Mouse (Mus musculus) hindbrain, embryonic 12.5 days (tissue): ENCODE measurements around the gene Ebi3. TPM values are rescaled to one million over a fixed set of nuclear protein-coding genes. Genes with fewer than 3 reads are reported as not detected.
A peak's percentile ranks its signal among the peaks of the same experiment; 100 is the strongest.
"Not testable (repeated sequence)": the region's sequence is repeated elsewhere in the genome, so short reads cannot be mapped to it uniquely, and the experiment has no call there.

ENCODE experiments used
- ATAC-seq: fragments of 200-750 bp; cut with Nextera tagmentation; 2 replicates; pipeline ENCODE4 v1.8.0; 2017; ENCODE audit warnings: moderate TSS enrichment; ENCODE audit not compliant: low FRiP score
- H3K27ac ChIP-seq: fragments of 300-500 bp; sonication (generic); 2 replicates; pipeline ENCODE4 v1.5.1; 2016; ENCODE audit warnings: mild to moderate bottlenecking
- H3K27me3 ChIP-seq: fragments of 300-500 bp; sonication (generic); 2 replicates; pipeline ENCODE4 v1.6.1; 2016; ENCODE audit warnings: mild to moderate bottlenecking
- H3K36me3 ChIP-seq: fragments of 300-500 bp; sonication (generic); 2 replicates; pipeline ENCODE4 v1.6.1; 2016; ENCODE audit warnings: mild to moderate bottlenecking
- H3K4me1 ChIP-seq: fragments of 300-500 bp; sonication (generic); 2 replicates; pipeline ENCODE4 v1.6.1; 2016
- H3K4me2 ChIP-seq: fragments of 300-500 bp; sonication (generic); replicated peaks from 2 replicates; pipeline ENCODE4 v1.6.1; 2016; ENCODE audit warnings: mild to moderate bottlenecking
- H3K4me3 ChIP-seq: fragments of 300-500 bp; sonication (generic); 2 replicates; pipeline ENCODE4 v1.5.1; 2016; ENCODE audit warnings: mild to moderate bottlenecking
- H3K9ac ChIP-seq: fragments of 300-500 bp; sonication (generic); 2 replicates; pipeline ENCODE4 v1.6.1; 2016; ENCODE audit warnings: mild to moderate bottlenecking, moderate library complexity
- H3K9me3 ChIP-seq: fragments of 300-500 bp; sonication (generic); replicated peaks from 2 replicates; pipeline ENCODE4 v1.6.1; 2016; ENCODE audit warnings: mild to moderate bottlenecking
- WGBS: fragments of 180-500 bp; shearing (Covaris S2); methylation state at CpG from one replicate; pipeline ENCODE4 v1.1.7; 2016; 5-methylcytosine and 5-hydroxymethylcytosine counted together
- polyA plus RNA-seq: library from polyadenylated mRNA; unstranded; fragments of >200 nt; fragmentation: Nextera tagmentation; extraction: Ambion mirVana; gene quantifications from 2 replicates; pipeline ENCODE4 v1.2.1, GENCODE M21; 2016

Gene Ebi3
- polyA plus RNA-seq = 2.6 and 4.4 TPM in 2 replicates

GRCm38 (mm10) chr17:55952447-55953027 is at the start of gene Ebi3:
TSS of gene Ebi3 (plus strand) at chr17:55952640.
- H3K27ac ChIP-seq = no peak within 1 kb of the TSS
- no peaks in the 10 kb centered on the region for H3K36me3 ChIP-seq
- H3K9me3 ChIP-seq = no peaks in the 10 kb centered on the region
- H3K4me2 ChIP-seq = no peak within 1 kb of the TSS
- H3K4me3 ChIP-seq = no peak within 1 kb of the TSS
- peaks cover 14% of the 10 kb centered on the region for H3K4me1 ChIP-seq
- no peak for ATAC-seq
- WGBS = 70% methylated on average over 6 of the region's 6 CpGs
- peaks cover 14% of the 10 kb centered on the region for H3K27me3 ChIP-seq
- no peak within 1 kb of the TSS for H3K9ac ChIP-seq

DNA sequence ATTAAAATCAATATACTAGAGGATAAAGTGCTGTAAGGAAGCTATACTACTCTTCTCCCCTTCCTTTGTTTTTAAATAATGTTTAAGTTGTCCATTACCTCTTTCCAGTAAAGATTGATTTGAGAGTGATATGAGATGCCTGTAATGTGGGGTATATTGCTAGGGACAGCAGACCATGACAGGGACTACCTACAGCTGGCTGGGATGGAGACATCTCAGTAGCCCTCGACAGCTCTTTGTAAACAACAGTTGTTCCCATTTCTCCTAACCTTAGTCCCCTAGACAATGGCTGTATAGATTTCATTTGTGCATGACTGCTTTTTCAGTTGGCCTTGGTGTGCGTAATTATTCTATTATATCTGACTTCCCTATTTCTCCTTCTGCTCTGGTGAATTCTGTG is 49.4 kb upstream of the Ebi3 start:
- Histone ChIP-seq H3K27ac (no peak overlapping the region), H3K4me2 (no peak overlapping the region), H3K9ac (no peak overlapping the region), H3K27me3 (no peaks in the 10 kb centered on the region), H3K9me3 (peaks cover 5% of the 10 kb centered on the region; the same call in 1 of the 2 replicates), H3K36me3 (peaks cover 5% of the 10 kb centered on the region), H3K4me1 (no peaks in the 10 kb centered on the region), H3K4me3 (no peak overlapping the region)
- no peak for ATAC-seq
- 48% methylated on average over 2 of the region's 2 CpGs for WGBS

GRCm38 (mm10) chr17:55903687-55904086 is 48.8 kb upstream of the Ebi3 start:
- Histone ChIP-seq H3K36me3 (no peaks in the 10 kb centered on the region), H3K9ac (no peak overlapping the region), H3K4me2 (no peak overlapping the region), H3K27ac (no peak overlapping the region), H3K4me1 (no peaks in the 10 kb centered on the region), H3K4me3 (no peak overlapping the region), H3K27me3 (no peaks in the 10 kb centered on the region), H3K9me3 (no peaks in the 10 kb centered on the region; the same call in 1 of the 2 replicates)
- 93% methylated on average over 1 of the region's 1 CpGs for WGBS
- no peak for ATAC-seq

- ATAC-seq = no peak
- Histone ChIP-seq H3K27ac (no peak overlapping the region), H3K9ac (no peak overlapping the region), H3K4me2 (no peak overlapping the region), H3K36me3 (no peaks in the 10 kb centered on the region), H3K27me3 (no peaks in the 10 kb centered on the region), H3K9me3 (no peaks in the 10 kb centered on the region; the same call in 1 of the 2 replicates), H3K4me3 (no peak overlapping the region), H3K4me1 (no peaks in the 10 kb centered on the region)
- 74% methylated on average over 6 of the region's 6 CpGs for WGBS
Observed at GRCm38 (mm10) chr17:55904131-55904530, 48.3 kb upstream of the Ebi3 start.

DNA sequence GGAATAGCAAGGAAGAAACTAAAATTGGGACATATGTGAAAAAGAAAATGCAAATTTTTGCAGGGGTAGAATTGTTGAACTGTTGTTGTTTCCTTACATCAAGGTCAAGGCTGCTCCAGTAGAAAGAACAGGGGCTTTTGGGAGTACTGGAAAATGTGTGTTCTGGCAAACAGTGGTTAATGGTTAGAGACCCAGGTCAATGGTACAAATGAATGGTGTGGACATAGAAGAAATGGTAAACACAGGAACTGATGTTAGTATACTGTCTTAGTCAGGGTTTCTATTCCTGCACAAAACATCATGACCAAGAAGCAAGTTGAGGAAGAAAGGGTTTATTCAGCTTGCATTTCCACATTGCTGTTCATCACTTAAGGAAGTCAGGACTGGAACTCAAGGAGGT is 45.8 kb upstream of the Ebi3 start:
- H3K36me3 ChIP-seq = no peaks in the 10 kb centered on the region
- H3K27me3 ChIP-seq = no peaks in the 10 kb centered on the region
- ATAC-seq = no peak
- H3K9me3 ChIP-seq = no peaks in the 10 kb centered on the region
- H3K4me2 ChIP-seq = no peak overlapping the region
- H3K4me3 ChIP-seq = no peak overlapping the region
- H3K27ac ChIP-seq = no peak overlapping the region
- no peak overlapping the region for H3K9ac ChIP-seq
- no peaks in the 10 kb centered on the region for H3K4me1 ChIP-seq

DNA sequence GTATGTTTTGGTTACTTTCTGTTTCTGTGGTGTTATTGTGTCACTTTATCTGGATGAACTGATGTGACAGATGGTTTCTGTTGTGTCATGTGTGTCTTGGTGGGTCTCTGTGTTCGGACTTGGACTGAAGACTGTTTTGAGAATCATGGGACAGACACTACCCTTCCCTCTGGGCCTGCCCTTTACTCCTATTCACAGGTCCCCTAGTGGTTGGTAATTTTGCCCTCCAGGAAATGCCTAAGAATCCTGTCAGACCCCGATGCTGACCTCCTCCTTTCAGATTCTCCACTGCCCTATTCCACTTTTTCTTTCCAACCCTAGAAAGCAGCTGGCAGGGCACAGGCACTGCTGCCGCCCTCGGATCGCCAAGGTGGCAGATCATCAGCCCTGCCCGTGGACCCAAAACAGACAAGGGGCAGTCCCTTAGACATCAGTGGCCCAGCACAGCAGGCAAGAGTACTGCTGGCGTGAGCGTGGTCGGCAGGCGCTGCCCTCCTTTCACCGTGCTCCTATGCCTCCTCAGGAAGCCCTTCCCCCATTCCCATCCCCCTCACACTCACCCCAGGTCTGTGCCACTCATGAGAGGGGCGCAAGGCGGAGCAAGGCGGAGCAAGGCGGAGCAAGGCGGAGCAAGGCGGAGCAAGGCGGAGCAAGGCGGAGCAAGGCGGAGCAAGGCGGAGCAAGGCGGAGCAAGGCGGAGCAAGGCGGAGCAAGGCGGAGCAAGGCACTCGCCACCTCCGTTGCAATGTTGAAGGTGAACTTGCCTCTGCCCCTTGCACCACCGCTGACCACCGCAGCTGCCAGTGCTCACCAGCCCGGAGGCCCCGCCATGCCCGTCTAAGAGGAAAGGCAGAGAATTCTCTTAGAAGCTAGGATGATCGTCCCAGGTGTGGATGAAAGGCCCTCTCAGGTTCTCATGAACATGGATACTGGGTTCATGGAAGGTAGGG is 20.6 kb upstream of the Ebi3 start:
- Histone ChIP-seq H3K36me3 (no peaks in the 10 kb centered on the region), H3K4me1 (0 out of 2 replicates have a peak, but pooled peaks cover 2% of the 10 kb centered on the region), H3K27me3 (no peaks in the 10 kb centered on the region), H3K4me2 (peak overlapping the region; percentile 67), H3K9me3 (peaks cover 5% of the 10 kb centered on the region; the same call in 1 of the 2 replicates), H3K9ac (peak overlapping the region; percentile 72), H3K4me3 (peak overlapping the region; percentile 56), H3K27ac (peak overlapping the region; percentile 82)
- ATAC-seq = peak; percentile 96
- WGBS = 1% methylated on average over 31 of the region's 33 CpGs

DNA sequence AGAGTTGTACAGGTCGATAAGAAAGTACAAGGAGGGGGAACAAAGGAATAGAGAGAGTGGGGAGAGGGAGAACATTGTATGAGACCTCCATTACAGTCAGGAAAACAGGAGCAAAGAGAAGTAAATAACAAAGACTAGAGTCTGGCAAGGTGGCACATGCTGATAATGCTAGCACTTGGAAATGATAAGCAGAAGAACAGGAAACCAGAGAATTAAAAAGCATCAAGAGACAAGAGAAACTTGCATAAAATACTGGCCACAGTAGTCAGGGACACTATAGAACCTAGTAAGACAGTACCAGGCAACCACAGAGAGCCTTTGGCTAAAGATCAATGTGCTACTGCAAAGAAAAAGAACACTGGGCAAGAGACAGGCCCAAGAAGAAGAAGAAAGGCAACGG is 19.8 kb upstream of the Ebi3 start:
- peak overlapping the region; percentile 67 for H3K4me2 ChIP-seq
- no peaks in the 10 kb centered on the region for H3K36me3 ChIP-seq
- H3K9me3 ChIP-seq = peaks cover 5% of the 10 kb centered on the region; the same call in 1 of the 2 replicates
- H3K9ac ChIP-seq = no peak overlapping the region
- no peaks in the 10 kb centered on the region for H3K27me3 ChIP-seq
- no peak overlapping the region for H3K27ac ChIP-seq
- peak overlapping the region; percentile 56 for H3K4me3 ChIP-seq
- WGBS = 68% methylated on average over 2 of the region's 2 CpGs
- no peak for ATAC-seq
- H3K4me1 ChIP-seq = 0 out of 2 replicates have a peak, but pooled peaks cover 2% of the 10 kb centered on the region

GRCm38 (mm10) chr17:55933191-55933590 is 19.2 kb upstream of the Ebi3 start:
- no peak overlapping the region for H3K27ac ChIP-seq
- H3K4me1 ChIP-seq = 0 out of 2 replicates have a peak, but pooled peaks cover 2% of the 10 kb centered on the region
- H3K36me3 ChIP-seq = no peaks in the 10 kb centered on the region
- no peak overlapping the region for H3K4me3 ChIP-seq
- no peak overlapping the region for H3K4me2 ChIP-seq
- WGBS = 96% methylated on average over 15 of the region's 15 CpGs
- H3K9me3 ChIP-seq = peaks cover 8% of the 10 kb centered on the region; the same call in 1 of the 2 replicates
- no peak overlapping the region for H3K9ac ChIP-seq
- ATAC-seq = no peak
- no peaks in the 10 kb centered on the region for H3K27me3 ChIP-seq

DNA sequence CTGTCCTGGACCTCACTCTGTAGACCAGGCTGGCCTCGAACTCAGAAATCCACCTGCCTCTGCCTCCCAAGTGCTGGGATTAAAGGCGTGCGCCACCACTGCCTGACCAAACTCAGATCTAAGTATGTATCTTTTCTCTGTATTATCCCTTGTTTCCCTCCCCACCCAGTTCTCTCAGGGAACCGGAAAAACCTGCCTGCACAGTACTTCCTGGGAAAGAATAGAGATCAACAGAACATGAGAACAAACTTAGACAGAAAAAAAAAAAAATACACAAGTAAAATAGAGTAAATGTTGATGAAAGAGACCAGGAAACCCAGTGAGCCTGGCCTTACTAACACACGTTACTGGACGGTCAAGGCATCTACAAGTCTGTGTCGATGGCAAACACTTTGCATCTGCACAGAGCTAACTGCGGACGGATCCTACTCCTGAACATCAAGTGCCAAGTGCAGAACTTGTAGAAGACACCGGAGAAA is 8.0 kb upstream of the Ebi3 start:
- WGBS = 40% methylated on average over 10 of the region's 10 CpGs
- H3K27ac ChIP-seq = peak overlapping the region; percentile 91
- H3K4me1 ChIP-seq, H3K36me3 ChIP-seq, ATAC-seq, H3K27me3 ChIP-seq, H3K9me3 ChIP-seq: not testable (repeated sequence)
- peak overlapping the region; percentile 50 for H3K4me3 ChIP-seq
- H3K4me2 ChIP-seq = peak overlapping the region; percentile 75
- peak overlapping the region; percentile 74 for H3K9ac ChIP-seq

GRCm38 (mm10) chr17:55944866-55945682 is 7.4 kb upstream of the Ebi3 start:
- peak overlapping the region; percentile 50 for H3K4me3 ChIP-seq
- under 1% methylated on average over 56 of the region's 56 CpGs for WGBS
- H3K36me3 ChIP-seq, H3K4me1 ChIP-seq, H3K9me3 ChIP-seq, H3K27me3 ChIP-seq: not testable (repeated sequence)
- H3K27ac ChIP-seq = peak overlapping the region; percentile 91
- peak; percentile 99 for ATAC-seq
- peak overlapping the region; percentile 75 for H3K4me2 ChIP-seq
- peak overlapping the region; percentile 74 for H3K9ac ChIP-seq

DNA sequence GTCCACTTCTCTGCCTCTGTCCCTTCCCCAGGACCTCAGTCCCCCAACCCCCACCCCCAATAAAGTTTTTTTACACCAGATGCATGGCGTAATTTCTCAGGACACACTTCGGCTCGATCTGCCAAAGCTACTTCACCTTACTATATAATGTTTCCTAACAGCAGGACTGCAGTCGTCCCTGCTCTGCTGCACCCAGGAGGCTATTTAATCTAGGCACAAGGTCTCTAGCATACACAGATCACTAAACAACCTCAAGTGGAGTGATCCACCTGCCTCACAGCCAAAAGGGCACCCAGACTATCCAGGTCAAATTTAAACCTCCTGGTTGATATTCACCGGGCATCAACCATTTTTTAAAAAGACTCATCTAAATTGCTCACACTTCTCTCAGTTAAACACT is 6.7 kb upstream of the Ebi3 start:
- ATAC-seq = 0 out of 2 replicates have a peak, but pooled peaks have one; percentile 6
- Histone ChIP-seq H3K9ac (peak overlapping the region; percentile 74), H3K4me1 (peaks cover 6% of the 10 kb centered on the region; the same call in 1 of the 2 replicates), H3K27ac (peak overlapping the region; percentile 91), H3K27me3 (no peaks in the 10 kb centered on the region), H3K36me3 (no peaks in the 10 kb centered on the region), H3K9me3 (no peaks in the 10 kb centered on the region), H3K4me2 (peak overlapping the region; percentile 75), H3K4me3 (peak overlapping the region; percentile 50)
- 31% methylated on average over 5 of the region's 5 CpGs for WGBS

DNA sequence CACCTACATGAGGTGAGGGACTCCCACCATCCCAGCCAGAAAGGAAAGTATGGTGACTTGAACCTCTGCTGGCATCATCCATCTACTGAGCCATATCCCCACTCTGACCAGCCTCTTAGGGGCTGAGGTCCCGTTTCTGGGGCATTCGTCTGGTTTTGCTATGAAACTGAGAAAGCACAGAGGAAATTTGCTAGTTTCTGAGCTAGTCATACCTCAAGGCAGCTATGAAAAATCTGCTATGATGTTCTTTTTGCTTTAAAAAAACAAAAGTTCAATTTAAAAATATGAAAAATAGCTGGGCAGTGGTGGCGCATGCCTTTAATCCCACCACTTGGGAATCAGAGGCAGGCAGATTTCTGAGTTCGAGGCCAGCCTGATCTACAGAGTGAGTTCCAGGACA is 3.8 kb upstream of the Ebi3 start:
- ATAC-seq = no peak
- Histone ChIP-seq H3K4me2 (no peak overlapping the region), H3K27me3 (no peaks in the 10 kb centered on the region), H3K4me1 (peaks cover 6% of the 10 kb centered on the region; the same call in 1 of the 2 replicates), H3K27ac (no peak overlapping the region), H3K9ac (no peak overlapping the region), H3K36me3 (no peaks in the 10 kb centered on the region), H3K4me3 (no peak overlapping the region), H3K9me3 (no peaks in the 10 kb centered on the region)
- 86% methylated on average over 4 of the region's 4 CpGs for WGBS
